Mouse (Mus musculus): ENCODE results near the gene Cfap65. TPM values are rescaled to one million over a fixed set of nuclear protein-coding genes. Genes with fewer than 3 reads are reported as not detected.

The Cfap65 gene
- total RNA-seq (2021): 1 to 10 TPM; 2.8 to 3.0 TPM
- long read RNA-seq, experiment 1, partial matches to known transcripts: 0 of 1 reads
- long read RNA-seq, experiment 1, other reads (novel, unspliced or antisense): 1 of 1 reads
- long read RNA-seq, experiment 2: 0 reads

DNA sequence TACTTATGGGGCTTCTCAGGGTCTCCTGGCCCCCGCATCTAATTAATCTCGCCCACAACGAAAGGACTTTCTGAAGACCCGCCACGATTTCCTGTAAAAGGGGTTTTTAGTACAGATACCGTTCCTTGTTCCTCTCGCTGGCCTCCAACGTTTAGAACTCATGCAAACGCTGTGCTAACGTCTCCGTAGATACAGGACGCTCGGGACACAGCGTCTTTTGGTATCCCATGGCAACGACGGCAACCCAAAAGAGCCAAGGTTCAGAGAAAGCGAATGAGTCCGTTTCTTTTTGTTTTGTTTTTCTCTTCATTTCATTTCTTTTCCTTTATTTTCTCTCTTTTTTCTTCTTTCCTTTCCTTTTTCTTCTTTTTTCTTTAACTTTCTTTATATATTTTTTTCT, at the start of gene Cfap65:
Cfap65 (minus strand) TSS at position 198 of the 400 bp plus-strand sequence.
- DNase-seq (ENCODE audit: low spot score in 2 of 2): peak; percentile 79 to 82

DNA sequence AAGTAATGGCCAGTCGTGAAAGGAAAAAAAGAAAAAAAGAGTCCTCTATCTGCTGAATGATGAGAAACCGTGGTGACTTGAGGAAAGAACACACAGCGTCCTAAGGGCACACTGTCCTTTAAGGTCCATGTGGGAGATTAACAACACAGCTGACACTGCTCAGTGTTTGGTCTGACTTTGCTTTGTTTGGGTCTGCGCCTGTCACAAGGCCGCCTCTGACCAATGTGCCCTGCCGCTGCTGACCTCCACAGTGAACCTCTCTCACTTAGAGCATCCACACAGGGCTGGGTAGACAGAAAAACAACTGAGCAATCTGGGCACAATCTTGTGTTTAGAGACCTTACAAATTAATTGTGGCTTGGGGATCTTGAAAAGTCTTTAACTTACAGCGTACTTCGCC, 41.6 kb upstream of the Cfap65 start:
- no peak for DNase-seq (ENCODE audit: low spot score in 2 of 2)

GRCm38 (mm10) chr1:74975936-74976335, 40.5 kb upstream of the Cfap65 start:
- no peak for DNase-seq (ENCODE audit: low spot score in 2 of 2)

DNA sequence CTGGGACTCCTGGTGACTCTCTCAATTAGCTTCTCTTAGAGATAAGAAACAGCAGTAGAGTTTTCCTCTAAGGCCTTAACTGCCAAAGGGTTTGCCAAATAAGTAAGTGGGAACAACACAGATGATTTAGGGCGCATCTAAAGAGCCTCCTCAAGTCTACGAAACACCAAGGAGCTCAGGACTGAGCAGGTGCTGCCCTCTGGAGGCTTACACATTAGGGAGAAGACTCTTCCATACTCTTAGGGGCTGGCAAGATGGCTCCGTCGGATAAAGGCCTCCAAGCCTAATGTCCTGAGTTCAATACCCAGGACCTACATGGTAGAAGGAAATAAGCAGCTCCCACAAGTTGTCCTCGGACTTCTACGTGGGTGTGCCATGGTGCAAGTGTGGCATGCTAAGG, 38.2 kb upstream of the Cfap65 start:
- DNase-seq (ENCODE audit: low spot score in 2 of 2): no peak

GRCm38 (mm10) chr1:74971353-74972050, 36.1 kb upstream of the Cfap65 start:
- no peak for DNase-seq (ENCODE audit: low spot score in 2 of 2)

DNA sequence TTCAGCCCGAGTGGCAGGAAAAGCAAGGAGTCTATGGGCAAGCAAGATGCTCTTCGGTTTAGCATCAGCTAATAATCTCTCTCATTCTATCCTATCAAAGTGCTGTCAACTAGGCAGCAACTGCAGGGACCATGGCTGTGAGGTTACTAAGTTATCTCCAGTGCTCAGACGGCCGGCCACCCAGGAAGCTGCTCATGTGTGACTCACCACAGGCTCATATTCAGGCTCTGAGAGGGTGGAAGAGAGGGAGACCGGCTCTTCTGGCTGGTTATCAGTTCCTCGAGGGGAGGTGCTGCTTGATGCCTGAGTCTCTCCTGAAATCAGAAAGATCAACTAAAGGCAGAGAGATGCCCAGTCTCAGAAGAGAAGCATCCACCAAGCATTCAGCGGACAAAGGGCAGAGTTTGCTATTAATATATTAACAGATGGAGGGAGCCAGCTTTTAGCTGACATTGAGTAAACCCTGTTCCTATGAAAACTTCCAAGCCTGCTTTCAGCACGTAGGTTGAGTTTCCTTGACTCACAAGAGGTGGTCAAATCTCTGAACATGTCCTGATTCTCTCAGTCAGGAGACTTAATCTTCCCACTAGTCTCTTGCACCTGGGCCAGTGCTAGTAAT, 32.7 kb upstream of the Cfap65 start:
- no peak for DNase-seq (ENCODE audit: low spot score in 2 of 2)

- peak; percentile 64 to 77 for DNase-seq (ENCODE audit: low spot score in 2 of 2)
These were observed 29.3 kb upstream of the Cfap65 start for GRCm38 (mm10) chr1:74964494-74965215.

DNA sequence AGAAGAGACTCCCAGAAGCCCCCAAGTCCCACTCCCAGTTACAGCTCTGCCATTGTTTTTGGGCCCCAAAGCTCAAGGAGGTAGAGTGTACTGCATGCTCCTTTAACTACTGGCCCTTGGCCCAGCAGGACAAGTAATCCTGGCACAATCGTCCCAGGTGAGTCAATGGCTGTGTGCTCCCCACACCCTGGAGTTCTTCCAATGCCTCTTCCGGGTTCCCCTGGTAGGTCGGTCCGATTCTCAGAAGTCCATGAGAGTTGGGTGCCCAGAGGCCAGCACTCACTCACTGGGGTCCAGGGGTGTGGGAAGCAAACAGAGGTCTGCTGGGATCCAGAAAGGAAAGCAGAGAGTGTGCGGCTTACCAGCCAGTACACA, 27.4 kb upstream of the Cfap65 start:
- DNase-seq (ENCODE audit: low spot score in 2 of 2): no peak

DNA sequence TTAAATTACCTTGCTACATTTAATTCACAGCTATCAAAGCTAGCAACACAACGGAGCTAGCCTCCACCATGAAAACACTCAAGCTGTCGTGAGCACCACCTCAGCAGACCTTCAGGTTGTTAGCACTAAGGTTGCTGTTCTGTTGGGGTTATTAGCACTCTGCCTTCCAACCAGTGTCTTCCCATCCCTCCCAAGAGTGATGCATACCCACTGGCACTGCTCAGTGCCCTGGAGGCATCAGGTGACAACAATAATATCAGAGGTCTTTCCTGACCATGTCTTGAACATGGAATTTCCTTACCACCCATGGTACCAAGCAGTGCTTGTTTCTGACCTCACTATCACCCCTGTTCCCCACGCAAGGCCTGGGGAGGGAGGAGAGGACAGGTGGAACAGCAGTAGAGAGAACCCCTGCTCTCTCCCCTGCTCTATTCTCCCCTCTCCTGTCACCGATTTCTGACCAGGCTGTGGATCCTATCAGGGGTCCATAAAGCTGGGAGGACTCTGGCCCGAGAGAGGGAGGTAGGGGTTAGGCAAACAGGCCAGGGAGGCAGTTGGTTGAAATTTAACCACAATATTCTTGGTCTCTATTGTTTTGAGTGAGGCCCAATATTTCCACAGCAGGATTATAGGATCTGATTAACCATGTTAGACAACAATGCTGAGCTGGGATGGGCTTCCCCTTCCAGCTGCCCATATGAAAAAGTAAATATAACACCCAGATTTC, 26.9 kb upstream of the Cfap65 start:
- DNase-seq (ENCODE audit: low spot score in 2 of 2): no peak

GRCm38 (mm10) chr1:74961722-74962121, 26.3 kb upstream of the Cfap65 start:
- no peak for DNase-seq (ENCODE audit: low spot score in 2 of 2)

DNA sequence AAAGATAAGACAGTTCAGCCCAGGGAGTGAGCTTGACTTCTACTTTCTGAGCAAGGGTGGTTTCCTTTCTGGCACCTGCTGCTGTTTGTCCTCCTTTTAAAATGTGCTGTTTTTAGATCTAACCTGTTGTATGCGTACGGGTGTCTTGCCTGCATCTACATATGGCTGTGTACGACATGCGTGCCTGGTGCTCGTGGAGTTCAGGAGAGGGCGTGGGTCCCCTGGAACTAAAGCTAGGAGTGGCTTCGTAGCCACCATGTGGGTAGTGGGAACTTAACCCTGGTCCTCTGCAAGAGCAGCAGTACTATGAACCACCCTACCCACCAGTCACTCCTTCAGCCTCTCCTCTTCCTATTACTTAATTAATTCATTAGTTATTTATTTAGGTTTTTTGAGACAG, 24.7 kb upstream of the Cfap65 start:
- DNase-seq (ENCODE audit: low spot score in 2 of 2): no peak

DNA sequence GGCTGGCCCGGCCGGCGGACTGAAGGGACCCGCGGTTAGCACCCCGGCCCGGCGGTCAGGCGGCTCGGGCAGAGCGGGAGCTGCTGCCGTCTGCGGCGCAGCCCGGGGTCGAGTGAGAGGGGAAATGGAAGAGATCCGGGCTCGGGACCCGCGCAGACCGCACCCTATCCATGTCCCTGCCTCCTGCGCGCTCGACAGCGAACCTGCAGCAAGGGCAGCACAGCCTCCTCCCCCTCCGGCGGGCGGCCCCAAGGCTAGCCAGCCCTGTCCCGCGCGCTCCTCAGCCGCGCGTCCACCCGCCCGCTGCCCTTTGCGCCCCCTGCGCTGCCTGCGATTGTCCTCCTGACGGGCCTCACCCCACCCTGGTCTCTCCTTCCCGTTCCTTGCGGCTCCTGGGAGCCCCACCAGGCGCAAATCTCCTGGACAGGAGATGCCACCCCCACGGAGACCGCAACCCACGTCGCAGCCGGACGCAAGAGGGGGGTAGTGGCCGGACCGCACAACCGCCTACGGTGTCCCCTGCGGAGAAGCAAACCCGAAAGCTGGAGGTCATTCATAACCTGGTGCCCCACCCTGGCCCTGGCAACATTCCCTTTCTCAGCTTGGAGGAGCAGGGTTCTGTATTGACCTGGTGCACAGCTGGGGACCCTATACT, 16.3 kb upstream of the Cfap65 start, which contains the start of gene Ihh:
Ihh (minus strand) TSS at position 117 of the 655 bp plus-strand sequence.
- DNase-seq (ENCODE audit: low spot score in 2 of 2): no peak

DNA sequence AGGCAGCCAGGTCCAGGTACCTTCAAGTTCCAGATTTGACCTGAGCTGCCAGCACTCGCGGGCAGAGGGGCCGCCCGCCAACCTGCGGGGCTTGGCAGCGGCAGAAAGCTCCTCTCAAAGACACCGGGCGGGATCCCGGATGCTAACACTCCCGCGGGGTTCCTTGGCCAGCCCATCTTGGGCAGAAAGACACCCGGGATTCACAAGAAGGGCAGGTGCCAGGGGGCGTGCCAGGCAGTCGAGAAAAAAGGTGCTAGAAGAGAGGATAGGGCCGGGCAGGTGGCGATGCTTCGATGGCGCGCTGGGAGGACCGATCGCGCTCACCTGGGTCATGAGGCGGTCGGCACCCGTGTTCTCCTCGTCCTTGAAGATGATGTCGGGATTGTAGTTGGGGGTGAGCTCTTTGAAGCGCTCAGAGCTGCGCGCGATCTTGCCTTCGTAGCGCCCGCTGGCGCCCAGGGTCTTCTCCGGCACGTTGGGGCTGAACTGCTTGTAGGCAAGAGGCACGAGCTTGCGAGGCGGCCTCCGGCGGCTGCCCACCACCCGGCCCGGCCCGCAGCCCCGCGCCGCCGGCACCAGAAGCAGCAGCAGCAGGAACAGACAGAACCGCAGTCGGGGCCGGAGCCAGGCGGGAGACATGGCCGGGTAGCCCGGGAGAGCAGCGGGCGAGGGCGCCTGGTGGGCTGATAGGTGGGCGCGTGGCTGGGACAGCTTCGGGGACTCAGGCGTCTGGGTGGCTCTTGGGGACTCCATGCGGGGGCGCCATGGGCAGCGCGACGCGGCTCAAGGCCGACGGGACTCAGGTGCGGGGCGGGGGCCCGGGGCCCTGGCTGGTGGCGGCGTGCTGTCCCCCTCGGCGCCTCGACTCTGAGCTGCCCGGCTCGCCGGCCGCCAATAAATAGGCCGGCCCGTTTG, 15.4 kb upstream of the Cfap65 start:
- no peak for DNase-seq (ENCODE audit: low spot score in 2 of 2)

DNA sequence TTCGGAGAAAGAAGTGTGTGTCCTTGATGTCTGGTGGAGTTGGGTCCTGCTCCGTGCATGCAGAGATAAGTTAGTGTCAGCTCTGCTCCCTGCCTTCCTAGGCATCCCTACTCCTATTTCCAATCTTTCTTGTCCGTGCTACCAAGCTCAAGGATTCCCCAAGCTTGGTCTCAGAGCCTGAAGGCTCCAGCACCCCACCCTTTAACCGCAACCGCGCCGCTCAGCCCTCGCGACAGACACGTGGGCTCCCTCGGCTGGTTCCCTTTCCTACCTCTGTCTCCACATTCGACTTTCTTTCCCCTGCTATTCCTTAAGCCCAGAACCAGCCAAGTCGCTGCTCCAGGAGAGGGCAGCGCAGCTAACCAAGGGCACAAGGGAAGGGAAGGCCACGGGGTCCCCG, 14.7 kb upstream of the Cfap65 start:
- DNase-seq (ENCODE audit: low spot score in 2 of 2): no peak

DNA sequence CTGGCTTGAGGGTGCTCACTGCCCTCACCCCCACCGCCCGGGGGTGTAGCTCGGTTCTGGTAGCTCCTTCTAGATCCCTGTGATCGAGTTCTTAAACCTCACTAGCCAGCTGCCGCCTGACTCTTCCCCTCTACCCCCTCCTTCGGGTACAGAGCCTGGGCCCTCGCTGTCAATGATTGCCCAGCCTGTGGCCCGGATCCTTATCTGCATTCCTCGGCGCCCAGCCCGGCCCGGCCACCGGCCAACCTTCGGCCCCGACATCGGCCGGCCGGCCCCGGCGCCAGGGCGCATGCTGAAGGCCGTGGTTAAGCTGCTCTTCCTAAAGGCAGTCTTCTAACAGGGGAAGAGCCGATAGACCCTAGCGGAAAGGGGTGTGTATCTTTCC, 14.3 kb upstream of the Cfap65 start:
- no peak for DNase-seq (ENCODE audit: low spot score in 2 of 2)

DNA sequence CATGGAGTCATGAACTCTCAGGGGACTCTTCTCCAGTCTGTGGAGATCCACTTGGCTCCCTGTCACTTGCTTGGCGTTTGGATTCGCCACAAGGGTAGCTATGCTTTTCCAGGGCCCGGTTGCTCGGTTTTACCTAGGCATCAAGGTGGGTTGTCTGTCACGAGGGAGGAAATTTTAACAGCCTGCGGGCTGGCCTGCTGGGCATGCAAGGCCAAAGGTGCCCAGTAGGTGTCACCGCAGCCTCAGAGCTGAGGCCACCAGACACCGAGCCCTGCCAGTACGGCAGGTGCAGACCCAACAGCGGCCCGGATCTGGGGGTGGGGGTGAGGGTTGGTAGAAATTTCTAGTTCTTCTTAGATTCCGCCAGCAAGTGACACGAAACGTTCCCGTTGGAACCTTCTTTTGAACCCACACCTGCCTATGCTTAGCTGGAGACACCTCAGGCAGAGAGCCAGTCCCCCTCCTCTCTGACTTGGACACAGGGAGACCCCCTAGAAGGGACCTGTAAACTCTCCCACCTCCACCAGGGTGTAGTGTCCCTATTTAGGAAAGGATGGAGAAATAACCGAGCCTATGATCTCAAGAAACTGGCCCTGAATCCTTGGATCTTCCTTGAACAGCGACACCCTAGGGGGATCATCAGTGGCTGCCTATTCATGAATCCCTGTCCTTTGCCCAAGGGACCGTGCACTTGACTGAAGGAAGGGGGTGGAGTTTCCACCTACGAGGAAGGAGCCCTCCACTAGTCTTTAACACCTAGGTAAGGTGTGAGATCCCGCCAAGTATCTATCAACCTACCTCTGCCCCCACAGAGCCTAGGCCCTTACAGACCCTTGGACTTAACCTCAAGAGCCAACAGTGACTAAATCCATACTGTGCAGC, 13.6 kb upstream of the Cfap65 start:
- peak; percentile 54 to 62 for DNase-seq (ENCODE audit: low spot score in 2 of 2)

GRCm38 (mm10) chr1:74947986-74948670, 12.7 kb upstream of the Cfap65 start:
- DNase-seq (ENCODE audit: low spot score in 2 of 2): no peak

GRCm38 (mm10) chr1:74941651-74942360, 6.4 kb upstream of the Cfap65 start:
- DNase-seq (ENCODE audit: low spot score in 2 of 2): no peak

All from left cerebral cortex, adult 18-20 months (tissue).